Mouse (Mus musculus) CD4-positive, CD25-positive, alpha-beta regulatory T cell (primary cell): ENCODE measurements around the gene Plekhg4. TPM values are rescaled to one million over a fixed set of nuclear protein-coding genes. Genes with fewer than 3 reads are reported as not detected.

Experiments used
- polyA plus RNA-seq: library from polyadenylated mRNA; unstranded; fragments of 100-300 nt; shearing (Covaris generic); gene quantifications from one replicate; pipeline ENCODE4 v1.2.1, GENCODE M21; 2017

Plekhg4 gene
- not detected for polyA plus RNA-seq

DNA sequence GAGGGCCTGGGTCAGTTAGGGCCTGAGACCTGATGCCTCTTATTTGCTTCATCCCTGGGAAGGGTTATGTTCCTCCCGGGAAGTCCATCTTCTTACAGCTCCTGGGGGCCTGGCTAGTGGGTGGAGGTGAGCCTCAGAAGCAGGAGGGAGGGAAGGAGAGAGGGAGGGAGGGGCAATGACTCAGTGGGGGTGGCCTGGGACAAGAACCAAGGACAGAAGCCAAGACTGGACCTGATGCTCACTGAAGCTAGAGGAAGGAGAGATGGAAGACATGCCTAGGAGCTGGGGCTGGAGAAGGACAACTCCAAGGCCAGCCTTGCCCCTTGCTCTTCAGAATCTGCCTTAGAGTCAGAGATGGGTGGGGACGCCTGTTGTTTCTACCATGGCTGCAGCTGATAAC, at the start of gene Plekhg4:
Gene Plekhg4, plus strand, starts transcription at position 243 of the 400 bp plus-strand sequence.

DNA sequence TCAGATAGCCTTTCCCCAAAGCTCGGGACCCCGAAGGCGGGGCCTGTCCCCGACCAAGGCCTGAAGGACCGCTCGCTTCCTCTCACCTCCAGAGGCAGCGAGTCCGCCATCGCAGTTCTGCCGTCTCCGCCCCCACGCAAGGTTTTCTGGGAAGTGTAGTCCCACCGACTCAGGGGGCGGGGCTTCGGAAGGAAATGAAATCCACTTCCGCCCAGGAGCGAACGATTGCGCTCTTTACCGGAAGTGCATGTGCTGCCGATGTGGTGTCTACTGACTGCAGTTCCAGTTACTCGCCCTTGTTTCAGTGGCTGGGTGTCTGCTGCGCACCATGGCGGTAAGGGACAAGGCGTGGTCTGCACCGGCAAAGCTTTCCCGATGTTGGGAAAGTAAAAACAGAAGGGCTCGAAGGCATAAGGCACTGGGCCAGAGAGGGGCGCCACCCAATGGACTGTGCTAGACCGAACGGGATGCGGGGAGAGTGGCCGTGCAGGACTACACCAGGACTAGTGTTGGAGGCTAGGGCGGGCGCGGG, 46.9 kb upstream of the Plekhg4 start, which contains the start of the genes Lrrc29 and Tmem208:
Gene Lrrc29, minus strand, starts transcription at position 138 of the 532 bp plus-strand sequence.
Gene Tmem208, plus strand, starts transcription at position 214 of the 532 bp plus-strand sequence.

DNA sequence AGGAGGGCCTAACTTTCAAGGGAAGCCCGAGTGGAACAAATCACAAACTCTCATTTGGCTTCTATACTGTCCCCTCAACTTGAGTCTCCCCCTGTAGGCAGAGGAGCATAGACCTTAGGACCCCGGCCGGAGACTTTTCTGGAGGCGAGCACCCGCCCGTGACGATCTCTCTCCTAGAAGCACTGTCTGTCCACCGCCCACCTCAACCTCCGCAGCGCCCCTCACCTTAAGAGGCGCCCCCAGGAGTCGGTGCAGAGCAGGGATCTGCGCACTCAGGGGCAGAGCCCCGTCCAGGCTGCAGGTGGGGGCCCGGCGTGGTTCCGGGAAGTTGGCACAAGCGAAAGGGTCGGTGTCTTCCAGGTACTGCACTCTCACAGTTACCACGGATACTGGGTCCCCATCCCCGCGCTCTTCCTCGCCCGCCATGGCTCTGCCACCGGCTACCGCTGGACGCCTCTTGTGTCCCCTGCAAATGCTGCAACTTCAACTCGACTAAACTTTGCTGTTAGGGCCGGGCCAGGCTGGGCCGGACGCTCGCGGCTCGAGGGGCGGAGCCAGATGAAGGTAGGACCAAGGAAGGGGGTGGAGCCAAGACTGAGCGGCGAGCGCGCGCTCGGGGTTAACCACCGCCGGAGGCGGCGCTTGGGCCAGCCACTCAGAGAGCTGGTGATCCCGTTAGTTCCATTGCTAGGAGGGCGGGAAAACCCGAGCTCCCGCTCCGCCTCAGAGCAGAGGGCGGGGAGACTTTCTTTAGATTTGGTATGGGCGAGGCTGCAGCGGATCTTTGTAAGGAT, 25.4 kb upstream of the Plekhg4 start, which contains the start of gene Fhod1:
Gene Fhod1, minus strand, starts transcription at position 526 of the 794 bp plus-strand sequence.

DNA sequence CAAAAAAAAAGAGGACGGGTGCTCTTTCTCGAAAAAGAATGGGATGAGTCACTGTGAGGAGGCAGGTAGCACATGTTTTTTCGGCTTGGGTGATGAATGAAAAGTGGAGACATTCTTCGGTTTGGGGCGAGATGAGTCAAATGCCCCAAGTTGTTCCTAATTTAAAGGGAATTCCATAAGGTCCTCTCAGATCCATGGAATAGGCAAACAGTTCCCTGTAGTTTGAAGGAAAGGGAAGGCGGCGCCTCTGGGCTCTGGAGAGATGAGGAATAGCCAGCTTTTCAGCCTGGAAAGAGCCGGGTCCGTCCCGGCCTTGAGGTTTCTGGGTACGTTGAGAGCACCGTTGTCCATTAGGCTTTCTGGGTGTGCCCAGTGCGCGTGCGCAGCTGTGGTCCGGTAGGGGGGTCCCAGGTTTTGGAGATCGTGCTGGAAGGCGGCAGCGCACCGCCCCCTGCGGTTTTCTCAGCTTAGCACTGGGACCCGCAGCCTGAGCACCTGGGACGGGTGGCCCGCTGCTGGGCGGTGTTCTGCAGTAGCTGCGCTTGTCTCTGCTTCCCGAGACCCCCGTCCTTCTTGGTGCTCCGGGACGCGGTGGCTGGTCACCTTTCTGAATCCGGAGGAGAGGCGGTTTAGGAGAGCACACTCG, 24.5 kb upstream of the Plekhg4 start, which contains the start of gene Slc9a5:
Gene Slc9a5, plus strand, starts transcription at position 394 of the 646 bp plus-strand sequence.

DNA sequence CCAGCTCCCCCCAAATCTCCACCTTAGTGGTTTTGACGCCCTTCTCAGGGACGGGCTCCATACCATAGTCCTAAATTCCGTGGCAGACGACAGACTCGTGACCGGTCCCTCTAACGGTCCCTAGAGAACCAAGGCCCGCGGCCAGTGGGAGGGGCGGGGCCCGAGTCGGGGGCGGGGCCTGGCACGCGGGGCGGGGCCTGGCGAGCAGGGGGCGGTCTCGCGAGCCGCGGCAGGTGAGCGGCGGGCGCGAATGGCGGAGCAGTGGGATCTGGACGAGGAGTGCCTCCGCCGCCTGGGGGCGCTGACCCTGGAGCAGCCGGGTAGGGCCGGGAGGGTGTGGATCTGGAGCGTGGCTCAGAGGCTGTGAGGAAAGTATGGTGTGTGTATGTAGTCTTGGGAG, 40.3 kb downstream of the Plekhg4 start, which contains the start of the genes Kctd19 and Lrrc36:
Gene Kctd19, minus strand, starts transcription at position 112 of the 400 bp plus-strand sequence.
Gene Lrrc36, plus strand, starts transcription at position 181 of the 400 bp plus-strand sequence.

Other genes starting within 250 kb of the Plekhg4 start
- not detected for gene Ces4a, start 241.5 kb upstream of the Plekhg4 start, polyA plus RNA-seq
- 118 TPM for gene Cbfb, start 202.6 kb upstream of the Plekhg4 start, polyA plus RNA-seq
- 27.3 TPM for gene D230025D16Rik, start 148.1 kb upstream of the Plekhg4 start, polyA plus RNA-seq
- gene B3gnt9, start 118.1 kb upstream of the Plekhg4 start, polyA plus RNA-seq, result 0.92 TPM
- gene Tradd, start 108.7 kb upstream of the Plekhg4 start, polyA plus RNA-seq, result 80.1 TPM
- gene Fbxl8, start 108.6 kb upstream of the Plekhg4 start, polyA plus RNA-seq, result 21.7 TPM
- 0.80 TPM for gene Hsf4, start 103.5 kb upstream of the Plekhg4 start, polyA plus RNA-seq
- gene Nol3, start 97.1 kb upstream of the Plekhg4 start, polyA plus RNA-seq, result not detected
- 1.3 TPM for gene 4931428F04Rik, start 83.4 kb upstream of the Plekhg4 start, polyA plus RNA-seq
- gene Exoc3l, start 77.2 kb upstream of the Plekhg4 start, polyA plus RNA-seq, result 1.5 TPM
- gene E2f4, start 75.6 kb upstream of the Plekhg4 start, polyA plus RNA-seq, result 168 TPM
- 9.4 TPM for gene Elmo3, start 67.7 kb upstream of the Plekhg4 start, polyA plus RNA-seq
- gene Lrrc29, start 47.0 kb upstream of the Plekhg4 start, polyA plus RNA-seq, result 4.7 TPM
- gene Tmem208, start 46.9 kb upstream of the Plekhg4 start, polyA plus RNA-seq, result 127 TPM
- gene Fhod1, start 25.3 kb upstream of the Plekhg4 start, polyA plus RNA-seq, result 1.7 TPM
- 0.91 TPM for gene Slc9a5, start 24.4 kb upstream of the Plekhg4 start, polyA plus RNA-seq
- gene Kctd19, start 40.2 kb downstream of the Plekhg4 start, polyA plus RNA-seq, result 0.10 TPM
- not detected for gene Lrrc36, start 40.3 kb downstream of the Plekhg4 start, polyA plus RNA-seq
- 0.35 TPM for gene Tppp3, start 98.3 kb downstream of the Plekhg4 start, polyA plus RNA-seq
- gene Zdhhc1, start 123.6 kb downstream of the Plekhg4 start, polyA plus RNA-seq, result 5.9 TPM
- gene Hsd11b2, start 145.5 kb downstream of the Plekhg4 start, polyA plus RNA-seq, result not detected
- gene Atp6v0d1, start 192.8 kb downstream of the Plekhg4 start, polyA plus RNA-seq, result 46.7 TPM
- 25.5 TPM for gene Ripor1, start 232.0 kb downstream of the Plekhg4 start, polyA plus RNA-seq